Mouse (Mus musculus) left cerebral cortex, adult 2 months (tissue): ENCODE results near the gene Trp53tg5. TPM values are rescaled to one million over a fixed set of nuclear protein-coding genes. Genes with fewer than 3 reads are reported as not detected.

Experiments
- DNase-seq, 2 experiments: peaks; one replicate each; pipeline ENCODE4 v3.0.0; 2021 to 2022; ENCODE audit warnings: low spot score in 2 of 2, mixed read lengths in 1 of 2; ENCODE audit errors: extremely low spot score in 1 of 2
- H3K27ac ChIP-seq: fragments of 200-600 bp; 2 replicates; pipeline ENCODE4 v1.8.1; 2022
- H3K4me3 ChIP-seq: fragments of 200-600 bp; 2 replicates; pipeline ENCODE4 v1.8.1; 2022
- CTCF ChIP-seq: fragments of 200-600 bp; IDR thresholded peaks from 2 replicates; pipeline ENCODE4 v1.8.1; 2022; ENCODE audit warnings: antibody characterized with exemption, mild to moderate bottlenecking, moderate library complexity
- intact Hi-C: fragments of 180-260 bp; cut with DNase I; formaldehyde crosslinking; loops from one replicate; pipeline ENCODE4 v1.15.1; 2025
- total RNA-seq, 2 experiments: library from RNA; stranded (reverse); gene quantifications; 2 replicates each; pipeline ENCODE4 v1.2.3; 2021

Trp53tg5 gene
- total RNA-seq, 2 experiments from 2014 or later = not detected

GRCm38 (mm10) chr2:164487812-164488211 lies 14.3 kb upstream of the Trp53tg5 start:
- peak; percentile 39 to 51 for DNase-seq
- no peak for TF ChIP-seq CTCF
- Histone ChIP-seq H3K4me3 (peak overlapping the region; percentile 94), H3K27ac (peak overlapping the region; percentile 99)
- intact Hi-C loops = loop anchor here (2.0 to 10.0 kb wide), 2 partner anchors 25 to 257 kb away; partner anchors contain the start of genes Dnttip1 and Wfdc3

GRCm38 (mm10) chr2:164487115-164487527 lies 13.6 kb upstream of the Trp53tg5 start:
- no peak for DNase-seq
- intact Hi-C loops = loop anchor here (2.0 to 10.0 kb wide), 2 partner anchors 24 to 258 kb away; partner anchors contain the start of genes Dnttip1 and Wfdc3
- Histone ChIP-seq H3K27ac (peak overlapping the region; percentile 99), H3K4me3 (peak overlapping the region; percentile 94)
- no peak for TF ChIP-seq CTCF

- intact Hi-C loops = loop anchor here (2.0 to 10.0 kb wide), 2 partner anchors 24 to 258 kb away; partner anchors contain the start of genes Dnttip1 and Wfdc3
- H3K27ac ChIP-seq = peak overlapping the region; percentile 99
- peak; percentile 83 to 87 for DNase-seq
- H3K4me3 ChIP-seq = peak overlapping the region; percentile 94
- no peak; the same call in none of the 2 replicates for TF ChIP-seq CTCF
Observed at GRCm38 (mm10) chr2:164486258-164487114, 13.0 kb upstream of the Trp53tg5 start.

- TF ChIP-seq CTCF = no peak
- Histone ChIP-seq H3K4me3 (peak within 1 kb of the TSS; percentile 94), H3K27ac (peak within 1 kb of the TSS; percentile 99)
- no peak for DNase-seq
- intact Hi-C loops = loop anchor here (2.0 to 10.0 kb wide), 2 partner anchors 23 to 259 kb away; partner anchors contain the start of genes Dnttip1 and Wfdc3
Observed at GRCm38 (mm10) chr2:164485681-164486257, 12.2 kb upstream of the Trp53tg5 start, which contains the start of gene Dbndd2. Gene Dbndd2 (plus strand): TSS chr2:164486106.

GRCm38 (mm10) chr2:164470254-164470653 lies 3.3 kb downstream of the Trp53tg5 start:
- peak; percentile 73 for TF ChIP-seq CTCF
- intact Hi-C loops = loop anchor here (2.0 to 5.0 kb wide), 2 partner anchors 47 to 93 kb away; partner anchors contain the start of gene Wfdc2
- Histone ChIP-seq H3K27ac (no peak overlapping the region), H3K4me3 (no peak overlapping the region)
- peak in 1 of 2 experiments; percentile 54 for DNase-seq

- Histone ChIP-seq H3K4me3 (no peak overlapping the region), H3K27ac (no peak overlapping the region)
- no peak for TF ChIP-seq CTCF
- no peak for DNase-seq
- intact Hi-C loops = no loop called here
Observed at GRCm38 (mm10) chr2:164466787-164467186, 6.7 kb downstream of the Trp53tg5 start.

- no peak overlapping the region for H3K27ac ChIP-seq
- intact Hi-C loops = no loop called here
- no peak for TF ChIP-seq CTCF
- DNase-seq = no peak
- no peak overlapping the region for H3K4me3 ChIP-seq
Observed at GRCm38 (mm10) chr2:164465161-164465560, 8.4 kb downstream of the Trp53tg5 start.

- intact Hi-C loops = loop anchor here (2.0 kb wide), 1 partner anchor 36 kb away; the partner anchor contains the start of gene Pigt
- Histone ChIP-seq H3K4me3 (peak within 1 kb of the TSS; percentile 94), H3K27ac (peak within 1 kb of the TSS; percentile 97)
- TF ChIP-seq CTCF = peak; percentile 89
- peak; percentile 93 to 96 for DNase-seq
Observed at GRCm38 (mm10) chr2:164460745-164461551, 12.6 kb downstream of the Trp53tg5 start, which contains the start of gene Gm20458. Gene Gm20458 (plus strand): TSS chr2:164460967.

GRCm38 (mm10) chr2:164458535-164458934 lies 15.0 kb downstream of the Trp53tg5 start:
- no peak for DNase-seq
- no peak overlapping the region for H3K27ac ChIP-seq
- H3K4me3 ChIP-seq = no peak overlapping the region
- TF ChIP-seq CTCF = no peak
- intact Hi-C loops = no loop called here

- no peak for TF ChIP-seq CTCF
- no peak overlapping the region for H3K4me3 ChIP-seq
- no peak for DNase-seq
- intact Hi-C loops = loop anchor here (1.0 kb wide), 1 partner anchor 41 kb away; no protein-coding TSS in a partner anchor
- no peak overlapping the region for H3K27ac ChIP-seq
Observed at GRCm38 (mm10) chr2:164457942-164458341, 15.6 kb downstream of the Trp53tg5 start.

GRCm38 (mm10) chr2:164456864-164457300 lies 16.6 kb downstream of the Trp53tg5 start, which contains the start of gene Sys1:
Gene Sys1 (plus strand): TSS chr2:164456964.
- peak in 1 of 2 experiments; percentile 22 for DNase-seq
- intact Hi-C loops = loop anchor here (1.0 kb wide), 1 partner anchor 40 kb away; no protein-coding TSS in a partner anchor
- peak within 1 kb of the TSS; percentile 40 for H3K4me3 ChIP-seq
- H3K27ac ChIP-seq = peak within 1 kb of the TSS; percentile 79; the same call in 1 of the 2 replicates
- peak; percentile 38 for TF ChIP-seq CTCF
